Mouse (Mus musculus): Measurements from ENCODE around the gene Gm11627.

Gm11627 gene

GRCm38 (mm10) chr11:102558704-102559103, 20.6 kb downstream of the Gm11627 start:
- 89% methylated on average over 5 of the region's 5 CpGs for WGBS

- 93% methylated on average over 1 of the region's 1 CpGs for WGBS
These were observed 21.9 kb downstream of the Gm11627 start for GRCm38 (mm10) chr11:102557386-102557785.

- 19% methylated on average over 3 of the region's 3 CpGs for WGBS
These were observed 22.6 kb downstream of the Gm11627 start for GRCm38 (mm10) chr11:102556716-102557074.

GRCm38 (mm10) chr11:102556031-102556715, 23.1 kb downstream of the Gm11627 start, which contains the start of gene Gpatch8:
Gene Gpatch8, minus strand, starts transcription at chr11:102556392.
- WGBS: under 1% methylated on average over 48 of the region's 55 CpGs

- under 1% methylated on average over 39 of the region's 39 CpGs for WGBS
These were observed 23.7 kb downstream of the Gm11627 start for GRCm38 (mm10) chr11:102555400-102556030.

- WGBS: 91% methylated on average over 3 of the region's 3 CpGs
These were observed 27.2 kb downstream of the Gm11627 start for GRCm38 (mm10) chr11:102552051-102552450.

GRCm38 (mm10) chr11:102541471-102541870, 37.8 kb downstream of the Gm11627 start:
- WGBS: 87% methylated on average over 5 of the region's 5 CpGs

GRCm38 (mm10) chr11:102539690-102540089, 39.6 kb downstream of the Gm11627 start:
- 87% methylated on average over 1 of the region's 1 CpGs for WGBS

GRCm38 (mm10) chr11:102536210-102536609, 43.1 kb downstream of the Gm11627 start:
- 43% methylated on average over 3 of the region's 3 CpGs for WGBS

- 74% methylated on average over 2 of the region's 2 CpGs for WGBS
These were observed 45.2 kb downstream of the Gm11627 start for GRCm38 (mm10) chr11:102534078-102534477.

- 43% methylated on average over 5 of the region's 5 CpGs for WGBS
These were observed 47.8 kb downstream of the Gm11627 start for GRCm38 (mm10) chr11:102531425-102531824.
